Mouse (Mus musculus) erythroblast, embryonic 14.5 days (primary cell): ENCODE data around the gene Cpn1.

ENCODE experiments used
- GATA1 ChIP-seq: IDR thresholded peaks from 2 replicates; pipeline ENCODE4 v1.6.1; 2012; ENCODE audit warnings: low read length, inconsistent platforms, mixed read lengths
- TAL1 ChIP-seq: IDR thresholded peaks from 3 replicates; pipeline ENCODE4 v1.6.1; 2012; ENCODE audit warnings: low read length, inconsistent platforms, mixed read lengths

DNA sequence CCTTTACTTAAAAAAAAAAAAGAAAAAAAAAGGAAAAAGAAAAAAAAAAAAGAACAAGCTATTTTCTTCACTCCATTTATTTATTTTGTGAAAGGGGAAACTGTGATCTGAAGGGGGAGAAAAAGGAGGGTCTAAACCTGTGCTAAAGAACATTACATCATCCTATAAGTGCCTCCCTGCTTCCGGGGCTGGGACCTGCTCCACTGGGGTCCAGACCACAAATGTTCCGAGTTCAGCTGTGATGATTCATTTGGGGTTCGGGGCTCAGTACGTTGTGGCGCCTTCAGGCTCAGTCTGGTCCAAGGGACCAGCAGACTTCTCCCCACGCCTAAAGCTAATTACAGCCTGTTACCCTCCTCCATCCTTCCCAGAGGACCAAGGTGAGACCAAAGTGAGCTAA, 55.4 kb downstream of the Cpn1 start:
- no peak for TF ChIP-seq TAL1
- no peak for TF ChIP-seq GATA1
